Mouse (Mus musculus) liver, embryonic 14.5 days (tissue): ENCODE data around the gene Slamf9.

Experiments used
- CTCF ChIP-seq: IDR thresholded peaks from 2 replicates; pipeline ENCODE4 v1.5.1; 2016; ENCODE audit warnings: antibody characterized with exemption, low read depth, control low read depth
- EP300 ChIP-seq: IDR thresholded peaks from 2 replicates; pipeline ENCODE4 v1.6.1; 2016; ENCODE audit warnings: antibody characterized with exemption, low read depth

GRCm38 (mm10) chr1:172526380-172527081 lies 51.4 kb downstream of the Slamf9 start:
- TF ChIP-seq CTCF (no peak), EP300 (peak; percentile 40; the same call in 1 of the 2 replicates)
